Mouse (Mus musculus) cortical plate, adult 2 months (tissue): ENCODE results near the gene Cradd.

Source experiments
- CTCF ChIP-seq: fragments of 200-500 bp; IDR thresholded peaks from 2 replicates; pipeline ENCODE4 v1.5.1; 2011; ENCODE audit warnings: mild to moderate bottlenecking, control low read depth, low read length; ENCODE audit not compliant: insufficient read depth; ENCODE audit errors: extremely low read depth
- POLR2A ChIP-seq: fragments of 200-500 bp; IDR thresholded peaks from 2 replicates; pipeline ENCODE4 v1.6.1; 2011; ENCODE audit warnings: mild to moderate bottlenecking, low read length, control low read depth; ENCODE audit not compliant: insufficient read depth; ENCODE audit errors: extremely low read depth

GRCm38 (mm10) chr10:95340676-95341075, 16.7 kb upstream of the Cradd start:
- no peak for TF ChIP-seq CTCF
- no peak for TF ChIP-seq POLR2A
